Mouse (Mus musculus) forebrain, embryonic 10.5 days (tissue): ENCODE data around the gene Dyrk3. TPM values are rescaled to one million over a fixed set of nuclear protein-coding genes. Genes with fewer than 3 reads are reported as not detected.

Experiments
- DNase-seq: peaks from one replicate; pipeline ENCODE4 v3.0.0-alpha.2; 2017; ENCODE audit warnings: low spot score; ENCODE audit errors: extremely low spot score
- H3K27ac ChIP-seq: fragments of 300-500 bp; sonication (generic); 2 replicates; pipeline ENCODE4 v1.5.1; 2016; ENCODE audit warnings: mild to moderate bottlenecking
- H3K27me3 ChIP-seq: fragments of 300-500 bp; sonication (generic); 2 replicates; pipeline ENCODE4 v1.6.1; 2016; ENCODE audit warnings: mild to moderate bottlenecking; ENCODE audit not compliant: poor library complexity, severe bottlenecking
- H3K36me3 ChIP-seq: fragments of 300-500 bp; sonication (generic); replicated peaks from 2 replicates; pipeline ENCODE4 v1.6.1; 2016; ENCODE audit warnings: mild to moderate bottlenecking, moderate library complexity
- H3K4me1 ChIP-seq: fragments of 300-500 bp; sonication (generic); 2 replicates; pipeline ENCODE4 v1.6.1; 2016
- H3K4me3 ChIP-seq: fragments of 300-500 bp; sonication (generic); 2 replicates; pipeline ENCODE4 v1.5.1; 2016; ENCODE audit warnings: mild to moderate bottlenecking, moderate library complexity
- H3K9me3 ChIP-seq: fragments of 300-500 bp; sonication (generic); 2 replicates; pipeline ENCODE4 v1.6.1; 2016; ENCODE audit warnings: mild to moderate bottlenecking, moderate library complexity
- WGBS: fragments of 180-500 bp; shearing (Covaris S2); methylation state at CpG from one replicate; pipeline ENCODE4 v1.1.7; 2016; 5-methylcytosine and 5-hydroxymethylcytosine counted together
- polyA plus RNA-seq: library from polyadenylated mRNA; unstranded; fragments of >200 nt; fragmentation: Nextera tagmentation; extraction: Ambion mirVana; gene quantifications from 2 replicates; pipeline ENCODE4 v1.2.1, GENCODE M21; 2016

Dyrk3 gene
- polyA plus RNA-seq, 1 experiment from 2014 or later = 15.5 TPM

GRCm38 (mm10) chr1:131119026-131119425 is 19.1 kb downstream of the Dyrk3 start:
- H3K9me3 ChIP-seq = no peaks in the 10 kb centered on the region
- no peak for DNase-seq
- no peak overlapping the region for H3K27ac ChIP-seq
- H3K4me1 ChIP-seq = peaks cover 32% of the 10 kb centered on the region
- no peaks in the 10 kb centered on the region for H3K36me3 ChIP-seq
- 73% methylated on average over 2 of the region's 2 CpGs for WGBS
- 0 out of 2 replicates have a peak, but pooled peaks cover 2% of the 10 kb centered on the region for H3K27me3 ChIP-seq
- no peak overlapping the region for H3K4me3 ChIP-seq

- Histone ChIP-seq H3K4me3 (no peak overlapping the region), H3K9me3 (no peaks in the 10 kb centered on the region), H3K4me1 (peaks cover 27% of the 10 kb centered on the region), H3K27me3 (0 out of 2 replicates have a peak, but pooled peaks cover 3% of the 10 kb centered on the region), H3K27ac (0 out of 2 replicates have a peak overlapping the region, but pooled peaks have one; percentile 11), H3K36me3 (no peaks in the 10 kb centered on the region)
- 67% methylated on average over 10 of the region's 10 CpGs for WGBS
- DNase-seq = no peak
These were observed 19.6 kb downstream of the Dyrk3 start for GRCm38 (mm10) chr1:131118530-131118929.

- Histone ChIP-seq H3K4me3 (no peak overlapping the region), H3K9me3 (no peaks in the 10 kb centered on the region), H3K36me3 (no peaks in the 10 kb centered on the region), H3K27ac (peak overlapping the region; percentile 78), H3K4me1 (peaks cover 26% of the 10 kb centered on the region), H3K27me3 (0 out of 2 replicates have a peak, but pooled peaks cover 3% of the 10 kb centered on the region)
- no peak for DNase-seq
- 67% methylated on average over 13 of the region's 13 CpGs for WGBS
These were observed 21.6 kb downstream of the Dyrk3 start for GRCm38 (mm10) chr1:131116430-131117011.

GRCm38 (mm10) chr1:131115932-131116331 is 22.2 kb downstream of the Dyrk3 start:
- no peaks in the 10 kb centered on the region for H3K9me3 ChIP-seq
- DNase-seq = peak; percentile 62
- WGBS = 26% methylated on average over 6 of the region's 6 CpGs
- H3K27me3 ChIP-seq = 0 out of 2 replicates have a peak, but pooled peaks cover 3% of the 10 kb centered on the region
- no peak overlapping the region for H3K27ac ChIP-seq
- H3K4me1 ChIP-seq = peaks cover 25% of the 10 kb centered on the region
- H3K4me3 ChIP-seq = no peak overlapping the region
- no peaks in the 10 kb centered on the region for H3K36me3 ChIP-seq

- 42% methylated on average over 6 of the region's 6 CpGs for WGBS
- Histone ChIP-seq H3K27me3 (0 out of 2 replicates have a peak, but pooled peaks cover 3% of the 10 kb centered on the region), H3K4me3 (no peak overlapping the region), H3K9me3 (no peaks in the 10 kb centered on the region), H3K27ac (no peak overlapping the region), H3K36me3 (no peaks in the 10 kb centered on the region), H3K4me1 (peaks cover 17% of the 10 kb centered on the region)
- DNase-seq = no peak
These were observed 25.6 kb downstream of the Dyrk3 start for GRCm38 (mm10) chr1:131112576-131112975.

GRCm38 (mm10) chr1:131110525-131111106 is 27.5 kb downstream of the Dyrk3 start:
- Histone ChIP-seq H3K36me3 (no peaks in the 10 kb centered on the region), H3K27me3 (0 out of 2 replicates have a peak, but pooled peaks cover 3% of the 10 kb centered on the region), H3K9me3 (no peaks in the 10 kb centered on the region), H3K4me3 (no peak overlapping the region), H3K4me1 (peaks cover 10% of the 10 kb centered on the region), H3K27ac (no peak overlapping the region)
- DNase-seq = no peak
- 87% methylated on average over 12 of the region's 12 CpGs for WGBS

- DNase-seq = no peak
- Histone ChIP-seq H3K4me1 (peaks cover 7% of the 10 kb centered on the region), H3K4me3 (no peak overlapping the region), H3K27me3 (no peaks in the 10 kb centered on the region), H3K36me3 (no peaks in the 10 kb centered on the region), H3K9me3 (no peaks in the 10 kb centered on the region), H3K27ac (peak overlapping the region; percentile 51)
- WGBS = 65% methylated on average over 10 of the region's 10 CpGs
These were observed 30.4 kb downstream of the Dyrk3 start for GRCm38 (mm10) chr1:131107575-131108308.

- no peaks in the 10 kb centered on the region for H3K9me3 ChIP-seq
- peaks cover 6% of the 10 kb centered on the region for H3K27me3 ChIP-seq
- no peaks in the 10 kb centered on the region for H3K36me3 ChIP-seq
- 86% methylated on average over 10 of the region's 10 CpGs for WGBS
- H3K27ac ChIP-seq = no peak overlapping the region
- H3K4me3 ChIP-seq = no peak overlapping the region
- H3K4me1 ChIP-seq = peaks cover 9% of the 10 kb centered on the region
- no peak for DNase-seq
These were observed 34.2 kb downstream of the Dyrk3 start for GRCm38 (mm10) chr1:131103776-131104424.

- Histone ChIP-seq H3K4me1 (peaks cover 24% of the 10 kb centered on the region), H3K4me3 (no peak overlapping the region), H3K36me3 (no peaks in the 10 kb centered on the region), H3K9me3 (no peaks in the 10 kb centered on the region), H3K27ac (no peak overlapping the region), H3K27me3 (peaks cover 12% of the 10 kb centered on the region)
- 80% methylated on average over 1 of the region's 1 CpGs for WGBS
- DNase-seq = no peak
These were observed 37.3 kb downstream of the Dyrk3 start for GRCm38 (mm10) chr1:131100808-131101207.

- H3K9me3 ChIP-seq = no peaks in the 10 kb centered on the region
- DNase-seq = peak; percentile 97
- H3K36me3 ChIP-seq = 0 out of 2 replicates have a peak, but pooled peaks cover 7% of the 10 kb centered on the region
- H3K27ac ChIP-seq = peak within 1 kb of the TSS; percentile 95
- peak within 1 kb of the TSS; percentile 97 for H3K4me3 ChIP-seq
- H3K4me1 ChIP-seq = peaks cover 49% of the 10 kb centered on the region
- WGBS = under 1% methylated on average over 32 of the region's 32 CpGs
- peaks cover 12% of the 10 kb centered on the region for H3K27me3 ChIP-seq
These were observed 40.4 kb downstream of the Dyrk3 start, which contains the start of gene Mapkapk2 for GRCm38 (mm10) chr1:131097700-131098094. Mapkapk2 (minus strand) TSS chr1:131097826.

GRCm38 (mm10) chr1:131096803-131097699 is 41.1 kb downstream of the Dyrk3 start:
- H3K4me3 ChIP-seq = peak overlapping the region; percentile 97
- H3K9me3 ChIP-seq = no peaks in the 10 kb centered on the region
- peak; percentile 70 for DNase-seq
- peaks cover 56% of the 10 kb centered on the region for H3K4me1 ChIP-seq
- under 1% methylated on average over 91 of the region's 98 CpGs for WGBS
- H3K27me3 ChIP-seq = peaks cover 12% of the 10 kb centered on the region
- H3K27ac ChIP-seq = peak overlapping the region; percentile 95
- 0 out of 2 replicates have a peak, but pooled peaks cover 7% of the 10 kb centered on the region for H3K36me3 ChIP-seq
